8 mouse cellular contexts compared by ENCODE assay signal in genomic region chr1:90928575-90928934, GRCm38 (mm10). TPM values are rescaled to one million over a fixed set of nuclear protein-coding genes. Genes with fewer than 3 reads are reported as not detected.
DNase-seq lines count a peak whose midpoint lies in the region; ATAC-seq and TF ChIP-seq lines count a peak whose summit lies in the region.

No protein-coding gene starts in this region.

- H3K4me1 ChIP-seq in hindbrain, postnatal 0 days (ENCODE audit: insufficient read depth, low read length): peaks cover 7% of the 10 kb centered on the region

- no peaks in the 10 kb centered on the region for H3K9me3 ChIP-seq in hindbrain, postnatal 0 days (ENCODE audit: low read length)

- WGBS in hindbrain, postnatal 0 days: 2% methylated on average over 6 of the region's 6 CpGs

- no peak overlapping the region for H3K27ac ChIP-seq in hindbrain, postnatal 0 days
- no peak overlapping the region for H3K27ac ChIP-seq in left cerebral cortex, adult 2 months

- intact Hi-C loops in left cerebral cortex, adult 2 months (cut with DNase I): loop anchor here (1.0 to 10.0 kb wide), 5 partner anchors 28 to 554 kb away; no protein-coding TSS in a partner anchor

- no peaks in the 10 kb centered on the region for H3K36me3 ChIP-seq in hindbrain, postnatal 0 days (ENCODE audit: insufficient read depth, low read length)

- H3K9ac ChIP-seq in hindbrain, postnatal 0 days (replicated peaks; ENCODE audit: low read length): no peak overlapping the region

- peak; percentile 91 for TF ChIP-seq CTCF in hindbrain, postnatal 0 days (IDR thresholded peaks at IDR 0.05; ENCODE audit: low read depth)
- peak; percentile 78 for TF ChIP-seq CTCF in left cerebral cortex, adult 2 months (IDR thresholded peaks at IDR 0.05)

- DNase-seq in adipocyte (ENCODE audit: low spot score): peak; percentile 91
- DNase-seq in cerebellum, postnatal 4 days (ENCODE audit: low spot score in 2 of 2): peak; percentile 87 to 89
- peak; percentile 75 to 78 for DNase-seq in gastrocnemius, adult 8-10 months (ENCODE audit: low spot score in 2 of 2)
- peak; percentile 93 for DNase-seq in hindbrain, postnatal 0 days (ENCODE audit: low spot score)
- peak; percentile 80 to 83 for DNase-seq in left cerebral cortex, adult 2 months (ENCODE audit: extremely low spot score in 1 of 2, low spot score in 2 of 2)
- DNase-seq in mesoderm, embryonic 11.5 days (ENCODE audit: low read depth, low spot score): peak; percentile 92
- DNase-seq in right cerebral cortex, postnatal 4 days: peak; percentile 92

- no peaks in the 10 kb centered on the region for H3K27me3 ChIP-seq in hindbrain, postnatal 0 days (ENCODE audit: insufficient read depth, low read length)

- H3K4me3 ChIP-seq in hindbrain, postnatal 0 days (ENCODE audit: low read length): peak overlapping the region; percentile 18; the same call in 1 of the 2 replicates
- no peak overlapping the region for H3K4me3 ChIP-seq in left cerebral cortex, adult 2 months

- peak; percentile 72; the same call in 1 of the 2 replicates for ATAC-seq in hindbrain, postnatal 0 days
- ATAC-seq in erythroblast, adult 5-6 weeks (replicated peaks; ENCODE audit: low FRiP score, poor library complexity, severe bottlenecking): no peak

- H3K4me2 ChIP-seq in hindbrain, postnatal 0 days (ENCODE audit: low read depth, low read length): peak overlapping the region; percentile 53

RNA-seq across cellular contexts. Expression of gene Mlph, which starts 13.7 kb away (rescaled TPM):
- total RNA-seq in gastrocnemius, adult 8-10 months (2022): under 1 TPM; 0.27 to 0.54 (median 0.31) TPM
- 0.63 and 0.72 TPM in 2 replicates for total RNA-seq in hindbrain, postnatal 0 days (2014; rRNA removed)
- polyA plus RNA-seq in hindbrain, postnatal 0 days (2015; fragmentation: Nextera tagmentation; extraction: Ambion mirVana): 0.19 and 0.51 TPM in 2 replicates
- total RNA-seq in left cerebral cortex, adult 2 months (2021): 1 to 10 TPM in 1 of 2 experiments, under 1 TPM in 1; 0.84 to 1.3 TPM
- 0.38 TPM in 1 of 2 replicates, not detected in the other for total RNA-seq in erythroblast, adult 5-6 weeks (2015; ENCODE audit: low replicate concordance)
- total RNA-seq in erythroblast, adult 5-6 weeks (2017; ENCODE audit: low replicate concordance): not detected in 2 replicates

RNA-seq across cellular contexts. Expression of gene Prlh, which starts 24.4 kb away (rescaled TPM):
- not detected for total RNA-seq in gastrocnemius, adult 8-10 months (2022)
- total RNA-seq in hindbrain, postnatal 0 days (2014; rRNA removed): not detected in 2 replicates
- 1.5 and 1.8 TPM in 2 replicates for polyA plus RNA-seq in hindbrain, postnatal 0 days (2015; fragmentation: Nextera tagmentation; extraction: Ambion mirVana)
- not detected for total RNA-seq in left cerebral cortex, adult 2 months (2021)
- total RNA-seq in erythroblast, adult 5-6 weeks (2015; ENCODE audit: low replicate concordance): not detected in 2 replicates
- total RNA-seq in erythroblast, adult 5-6 weeks (2017; ENCODE audit: low replicate concordance): not detected in 2 replicates

RNA-seq across cellular contexts. Expression of gene Rab17, which starts 40.9 kb away (rescaled TPM):
- total RNA-seq in gastrocnemius, adult 8-10 months (2022): not detected
- not detected in 2 replicates for total RNA-seq in hindbrain, postnatal 0 days (2014; rRNA removed)
- 0.19 TPM in 1 of 2 replicates, not detected in the other for polyA plus RNA-seq in hindbrain, postnatal 0 days (2015; fragmentation: Nextera tagmentation; extraction: Ambion mirVana)
- under 1 TPM in 1 of 2 experiments, not detected in 1; 0.23 TPM for total RNA-seq in left cerebral cortex, adult 2 months (2021)
- total RNA-seq in erythroblast, adult 5-6 weeks (2015; ENCODE audit: low replicate concordance): not detected in 2 replicates
- total RNA-seq in erythroblast, adult 5-6 weeks (2017; ENCODE audit: low replicate concordance): not detected in 2 replicates
